Comparison of ENCODE assay signal across 8 mouse cellular contexts in the genomic region with DNA sequence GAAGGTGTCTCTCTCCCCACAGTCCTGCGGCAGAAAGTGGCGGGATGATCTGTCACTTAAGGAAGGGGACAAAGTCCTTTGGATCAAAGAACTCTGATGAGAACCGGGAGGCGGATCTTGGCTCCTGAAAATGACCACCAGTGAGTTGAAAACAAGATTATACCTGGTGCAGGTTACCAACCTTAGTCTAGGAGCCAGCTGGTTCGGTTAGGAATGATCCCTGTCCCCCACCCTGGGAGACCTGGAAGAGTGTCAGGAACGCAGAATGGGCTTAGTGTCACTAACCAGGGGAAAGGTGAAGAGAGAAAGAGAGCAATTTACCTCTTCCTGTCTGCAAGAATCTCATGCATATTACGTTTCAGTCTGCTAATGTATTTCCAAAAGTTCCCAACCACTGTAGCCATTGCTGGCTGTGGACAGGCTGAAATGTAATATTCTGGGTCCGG. TPM values are rescaled to one million over a fixed set of nuclear protein-coding genes. Genes with fewer than 3 reads are reported as not detected.
A peak's percentile ranks its signal among the peaks of the same experiment; 100 is the strongest.
DNase-seq lines count a peak whose midpoint lies in the region; ATAC-seq and TF ChIP-seq lines count a peak whose summit lies in the region.

Slc35a3 (minus strand) TSS at position 396 of the 446 bp plus-strand sequence.

- 2% methylated on average over 8 of the region's 8 CpGs for WGBS in embryonic facial prominence, embryonic 13.5 days

- no peak within 1 kb of the TSS for H3K27ac ChIP-seq in ES-Bruce4 (ENCODE audit: insufficient read depth, low read length)
- peak within 1 kb of the TSS; percentile 72; the same call in 1 of the 2 replicates for H3K27ac ChIP-seq in embryonic facial prominence, embryonic 13.5 days

- peak; percentile 3; the same call in 1 of the 2 replicates for ATAC-seq in embryonic facial prominence, embryonic 13.5 days (ENCODE audit: insufficient number of reproducible peaks, insufficient read depth, low FRiP score, low TSS enrichment, low read depth)
- peak in 1 of 2 experiments; percentile 7; a peak in 1 of 4 replicates for ATAC-seq in hematopoietic stem cell, adult 5-6 weeks (replicated peaks in 1 of 2; ENCODE audit: insufficient read depth in 1 of 2, low FRiP score in 2 of 2, low TSS enrichment in 1 of 2, low read depth in 1 of 2, poor library complexity in 2 of 2, severe bottlenecking in 2 of 2)

- TF ChIP-seq CTCF in ES-Bruce4 (IDR thresholded peaks at IDR 0.05; ENCODE audit: low read depth, low read length): no peak

- TF ChIP-seq EP300 in ES-Bruce4 (IDR thresholded peaks at IDR 0.05; ENCODE audit: insufficient read depth, low read depth, low read length): no peak

- peaks cover 22% of the 10 kb centered on the region for H3K79me2 ChIP-seq in myocyte (ENCODE audit: control insufficient read depth, insufficient read depth)

- peak within 1 kb of the TSS; percentile 66 for H3ac ChIP-seq in myocyte (ENCODE audit: control insufficient read depth, insufficient read length)

- H3K27me3 ChIP-seq in ES-Bruce4 (ENCODE audit: control insufficient read depth, insufficient read depth, low read length, poor library complexity, severe bottlenecking): peaks cover 3% of the 10 kb centered on the region; the same call in 1 of the 2 replicates
- no peaks in the 10 kb centered on the region for H3K27me3 ChIP-seq in embryonic facial prominence, embryonic 13.5 days
- no peaks in the 10 kb centered on the region for H3K27me3 ChIP-seq in myocyte (ENCODE audit: control insufficient read depth, insufficient read depth, insufficient read length)

- TF ChIP-seq POLR2A in ES-Bruce4 (IDR thresholded peaks at IDR 0.05; ENCODE audit: insufficient read depth, low read length): no peak
- TF ChIP-seq POLR2A in myocyte (IDR thresholded peaks at IDR 0.05; ENCODE audit: insufficient read length, low read depth): no peak

- peak within 1 kb of the TSS; percentile 97 for H3K4me3 ChIP-seq in ES-Bruce4 (ENCODE audit: low read depth, low read length)
- peak within 1 kb of the TSS; percentile 96 for H3K4me3 ChIP-seq in embryonic facial prominence, embryonic 13.5 days
- peak within 1 kb of the TSS; percentile 60 for H3K4me3 ChIP-seq in myocyte

- H3K9me3 ChIP-seq in ES-Bruce4 (replicated peaks; ENCODE audit: control insufficient read depth, insufficient read depth, low read length, poor library complexity, severe bottlenecking): no peaks in the 10 kb centered on the region
- H3K9me3 ChIP-seq in embryonic facial prominence, embryonic 13.5 days: no peaks in the 10 kb centered on the region

- H3K9ac ChIP-seq in ES-Bruce4 (ENCODE audit: low read depth, poor library complexity, severe bottlenecking): peak within 1 kb of the TSS; percentile 91
- peak within 1 kb of the TSS; percentile 93 for H3K9ac ChIP-seq in embryonic facial prominence, embryonic 13.5 days

- H3K36me3 ChIP-seq in ES-Bruce4 (ENCODE audit: control insufficient read depth, insufficient read depth, low read length, poor library complexity, severe bottlenecking) (no peaks in the 10 kb centered on the region), myocyte (ENCODE audit: control insufficient read depth, insufficient read depth) (no peaks in the 10 kb centered on the region)
- H3K36me3 ChIP-seq in embryonic facial prominence, embryonic 13.5 days: no peaks in the 10 kb centered on the region

- H3K4me2 ChIP-seq in embryonic facial prominence, embryonic 13.5 days: peak within 1 kb of the TSS; percentile 84
- H3K4me2 ChIP-seq in myocyte (ENCODE audit: low read depth): peak within 1 kb of the TSS; percentile 96

- no peak for DNase-seq in gastrocnemius, postnatal 10 days
- DNase-seq in gastrocnemius, postnatal 25 days: no peak
- no peak for DNase-seq in left cerebral cortex, postnatal 25 days (ENCODE audit: low spot score in 2 of 2)
- no peak for DNase-seq in urinary bladder, adult 18-20 months (ENCODE audit: low spot score in 2 of 2)

- H3K4me1 ChIP-seq in ES-Bruce4 (ENCODE audit: control insufficient read depth, insufficient read depth, low read length): peaks cover 3% of the 10 kb centered on the region
- peaks cover 8% of the 10 kb centered on the region for H3K4me1 ChIP-seq in embryonic facial prominence, embryonic 13.5 days

- intact Hi-C loops in left cerebral cortex, postnatal 25 days (cut with DNase I): no loop called here

TF ChIP-seq in myocyte, 11 proteins besides CTCF, POLR2A, EP300 and RAD21:
- TF ChIP-seq MAX (IDR thresholded peaks at IDR 0.05; ENCODE audit: low read depth) (no peak), TCF3 (IDR thresholded peaks at IDR 0.05; ENCODE audit: insufficient read length, low read depth) (no peak), MYOG (IDR thresholded peaks at IDR 0.05; ENCODE audit: control insufficient read depth in 1 of 3, insufficient read depth in 1 of 3, insufficient read length in 2 of 3, low read depth in 2 of 3) (no peak), SRF (IDR thresholded peaks at IDR 0.05; ENCODE audit: control insufficient read depth, insufficient read length, low read depth) (no peak), MYOD1 (IDR thresholded peaks at IDR 0.05; ENCODE audit: control insufficient read depth in 1 of 3, insufficient read length in 2 of 3, low read depth in 2 of 3) (no peak), CEBPB (IDR thresholded peaks at IDR 0.05; ENCODE audit: insufficient read depth, poor library complexity, severe bottlenecking) (no peak), TCF12 (IDR thresholded peaks at IDR 0.05; ENCODE audit: insufficient read depth, poor library complexity, severe bottlenecking) (no peak), E2F4 (IDR thresholded peaks at IDR 0.05; ENCODE audit: insufficient read depth) (no peak), REST (IDR thresholded peaks at IDR 0.05; ENCODE audit: insufficient read depth, insufficient read length) (no peak), POLR2AphosphoS2 (IDR thresholded peaks at IDR 0.05; ENCODE audit: insufficient read length, low read depth) (no peak), USF1 (IDR thresholded peaks at IDR 0.05; ENCODE audit: low read depth) (no peak)
TF ChIP-seq in myocyte: peak in this region for 0.

RNA-seq across cellular contexts. Expression of gene Slc35a3, which starts in this region (rescaled TPM):
- total RNA-seq in gastrocnemius, postnatal 10 days (2021): 10 to 100 TPM; 10.6 to 11.8 TPM
- total RNA-seq in gastrocnemius, postnatal 25 days (2021): 1 to 10 TPM; 6.9 to 7.0 TPM
- polyA plus RNA-seq in ES-Bruce4 (2011; ENCODE audit: insufficient read depth, insufficient read length, low read depth, missing spikeins) (28.3 and 31.3 TPM in 2 replicates), myocyte (2012; fragmentation: generic; extraction: Trizol) (3.6 TPM)
- polyA plus RNA-seq in embryonic facial prominence, embryonic 13.5 days (2015; fragmentation: Nextera tagmentation; extraction: Ambion mirVana): 8.7 and 10.4 TPM in 2 replicates
- total RNA-seq in hematopoietic stem cell, adult 5-6 weeks (2017): 48.4 and 57.3 TPM in 2 replicates
- 10 to 100 TPM; 13.1 to 14.5 TPM for total RNA-seq in left cerebral cortex, postnatal 25 days (2021)
